Mouse (Mus musculus) cortical plate, adult 2 months (tissue): ENCODE data around the gene Ldlrad3.

Source experiments
- CTCF ChIP-seq: fragments of 200-500 bp; IDR thresholded peaks from 2 replicates; pipeline ENCODE4 v1.5.1; 2011; ENCODE audit warnings: mild to moderate bottlenecking, control low read depth, low read length; ENCODE audit not compliant: insufficient read depth; ENCODE audit errors: extremely low read depth
- POLR2A ChIP-seq: fragments of 200-500 bp; IDR thresholded peaks from 2 replicates; pipeline ENCODE4 v1.6.1; 2011; ENCODE audit warnings: mild to moderate bottlenecking, low read length, control low read depth; ENCODE audit not compliant: insufficient read depth; ENCODE audit errors: extremely low read depth

DNA sequence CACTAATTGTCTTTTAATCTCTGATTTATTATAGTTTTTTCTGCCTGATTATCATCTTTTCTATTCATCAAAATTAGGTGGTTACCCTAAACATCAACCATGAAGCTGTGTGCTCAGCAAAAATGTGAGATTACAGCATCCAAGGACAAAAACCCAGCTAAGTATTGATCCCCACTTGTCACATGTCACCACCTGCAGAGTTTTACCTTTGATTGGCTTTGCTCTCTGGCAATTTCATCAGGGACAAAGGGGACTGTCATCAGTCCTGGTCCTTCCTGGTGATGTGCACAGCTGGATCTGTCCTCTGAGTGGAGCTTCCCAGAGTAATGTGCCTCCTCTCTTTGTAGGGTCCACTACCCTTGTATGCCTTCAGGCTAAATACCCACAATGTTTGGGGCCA, 17.3 kb upstream of the Ldlrad3 start:
- no peak for TF ChIP-seq POLR2A
- TF ChIP-seq CTCF: no peak
